ENCODE assay signal across 13 mouse cellular contexts in the genomic region with DNA sequence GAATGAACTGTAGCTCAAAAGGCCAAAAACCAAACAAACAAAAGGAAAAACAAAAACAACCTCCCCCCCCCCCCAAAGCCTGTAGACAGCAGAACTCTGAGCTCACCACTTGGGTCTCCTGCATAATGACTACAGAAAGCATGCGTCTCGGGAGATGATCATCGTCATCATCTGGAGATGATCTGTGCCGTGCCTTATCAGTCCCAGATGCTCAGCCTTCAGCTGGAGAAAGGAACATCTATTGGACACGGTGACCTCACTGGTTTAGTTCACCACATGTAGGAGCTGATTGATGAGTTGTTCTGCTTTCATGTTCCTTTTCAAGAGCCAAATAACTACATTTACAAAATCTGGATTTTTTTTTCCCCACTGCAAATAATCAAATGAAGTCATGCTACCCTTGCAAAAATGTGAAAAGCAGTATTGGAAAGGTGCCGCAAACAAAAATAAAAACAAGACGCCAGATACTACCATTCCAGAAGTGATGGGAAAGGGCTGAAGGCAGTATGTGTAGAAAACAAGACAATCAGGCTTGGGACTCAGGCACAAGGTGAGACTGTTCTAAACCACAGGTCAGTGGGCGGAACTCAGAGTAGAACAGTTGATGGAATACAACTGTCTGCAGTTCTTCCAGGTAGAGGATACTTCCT. TPM values are rescaled to one million over a fixed set of nuclear protein-coding genes. Genes with fewer than 3 reads are reported as not detected.
DNase-seq lines count a peak whose midpoint lies in the region; ATAC-seq and TF ChIP-seq lines count a peak whose summit lies in the region.
"Had no signal": no experiment of that assay in that cellular context is flagged by ENCODE, and none has a peak within 500 bp of the region (broad histone marks: within the 10 kb centered on the region; RNA-seq: fewer than 3 reads in every experiment).

TSS of gene Rnase10 (plus strand) at position 600 of the 650 bp plus-strand sequence.

- 89% methylated on average over 8 of the region's 8 CpGs for WGBS in forebrain, postnatal 0 days
- WGBS in forebrain, embryonic 12.5 days, result 88% methylated on average over 8 of the region's 8 CpGs
- WGBS in bone marrow, adult 2 months, result 70% methylated on average over 8 of the region's 8 CpGs
- WGBS in limb, embryonic 15.5 days, result 55% methylated on average over 8 of the region's 8 CpGs
- WGBS in midbrain, postnatal 0 days, result 92% methylated on average over 8 of the region's 8 CpGs

- TF ChIP-seq POLR2A in bone marrow, adult 2 months (IDR thresholded peaks at IDR 0.05; ENCODE audit: borderline replicate concordance, control insufficient read depth, low read depth, low read length), result no peak

- no peaks in the 10 kb centered on the region for H3K27me3 ChIP-seq in forebrain, postnatal 0 days (ENCODE audit: insufficient read depth, low read length)
- no peaks in the 10 kb centered on the region for H3K27me3 ChIP-seq in forebrain, embryonic 12.5 days
- H3K27me3 ChIP-seq in limb, embryonic 15.5 days, result no peaks in the 10 kb centered on the region
- no peaks in the 10 kb centered on the region for H3K27me3 ChIP-seq in midbrain, postnatal 0 days (ENCODE audit: insufficient read depth, low read length)
- H3K27me3 ChIP-seq: neural tube, embryonic 13.5 days had no signal

- TF ChIP-seq CTCF in forebrain, postnatal 0 days (IDR thresholded peaks at IDR 0.05; ENCODE audit: low read depth), result no peak
- no peak for TF ChIP-seq CTCF in layer of hippocampus, adult 2 months (conservative IDR thresholded peaks at IDR 0.05)
- TF ChIP-seq CTCF in bone marrow, adult 2 months (IDR thresholded peaks at IDR 0.05; ENCODE audit: control insufficient read depth, insufficient read depth, low read length), result no peak
- TF ChIP-seq CTCF in midbrain, postnatal 0 days (IDR thresholded peaks at IDR 0.05), result no peak

- H3K27ac ChIP-seq in forebrain, postnatal 0 days (ENCODE audit: low read depth, low read length), result 0 out of 2 replicates have a peak within 1 kb of the TSS, but pooled peaks have one; percentile 35
- no peak within 1 kb of the TSS for H3K27ac ChIP-seq in forebrain, embryonic 12.5 days
- H3K27ac ChIP-seq in layer of hippocampus, adult 2 months, result peak within 1 kb of the TSS; percentile 73
- H3K27ac ChIP-seq in bone marrow, adult 2 months (ENCODE audit: control insufficient read depth, insufficient read depth, low read depth, low read length, poor library complexity), result peak within 1 kb of the TSS; percentile 46
- peak within 1 kb of the TSS; percentile 88 for H3K27ac ChIP-seq in limb, embryonic 15.5 days
- H3K27ac ChIP-seq in midbrain, postnatal 0 days (ENCODE audit: low read depth, low read length), result no peak within 1 kb of the TSS
- H3K27ac ChIP-seq: neural tube, embryonic 13.5 days had no signal

- ATAC-seq in forebrain, postnatal 0 days, result no peak
- ATAC-seq in forebrain, embryonic 12.5 days (ENCODE audit: low FRiP score), result no peak
- ATAC-seq in limb, embryonic 15.5 days (ENCODE audit: insufficient number of reproducible peaks, low FRiP score, low TSS enrichment, low read depth), result no peak
- ATAC-seq in midbrain, postnatal 0 days (ENCODE audit: low FRiP score), result no peak

- H3K4me3 ChIP-seq in forebrain, postnatal 0 days (ENCODE audit: low read depth, low read length), result no peak within 1 kb of the TSS
- no peak within 1 kb of the TSS for H3K4me3 ChIP-seq in forebrain, embryonic 12.5 days (replicated peaks)
- H3K4me3 ChIP-seq in layer of hippocampus, adult 2 months, result no peak within 1 kb of the TSS
- no peak within 1 kb of the TSS for H3K4me3 ChIP-seq in bone marrow, adult 2 months (replicated peaks; ENCODE audit: control insufficient read depth, low read depth, low read length)
- no peak within 1 kb of the TSS for H3K4me3 ChIP-seq in limb, embryonic 15.5 days
- no peak within 1 kb of the TSS for H3K4me3 ChIP-seq in midbrain, postnatal 0 days (ENCODE audit: low read depth, low read length)
- H3K4me3 ChIP-seq: neural tube, embryonic 13.5 days had no signal

- no peaks in the 10 kb centered on the region for H3K36me3 ChIP-seq in forebrain, postnatal 0 days (ENCODE audit: insufficient read depth)
- H3K36me3 ChIP-seq in forebrain, embryonic 12.5 days (replicated peaks), result no peaks in the 10 kb centered on the region
- no peaks in the 10 kb centered on the region for H3K36me3 ChIP-seq in limb, embryonic 15.5 days
- H3K36me3 ChIP-seq in midbrain, postnatal 0 days (ENCODE audit: insufficient read depth, low read length), result no peaks in the 10 kb centered on the region
- H3K36me3 ChIP-seq: neural tube, embryonic 13.5 days had no signal

- no peaks in the 10 kb centered on the region for H3K9me3 ChIP-seq in forebrain, postnatal 0 days (ENCODE audit: low read length)
- H3K9me3 ChIP-seq in forebrain, embryonic 12.5 days, result no peaks in the 10 kb centered on the region
- no peaks in the 10 kb centered on the region for H3K9me3 ChIP-seq in limb, embryonic 15.5 days
- no peaks in the 10 kb centered on the region for H3K9me3 ChIP-seq in midbrain, postnatal 0 days (ENCODE audit: low read length)
- H3K9me3 ChIP-seq: neural tube, embryonic 13.5 days had no signal

- H3K4me2 ChIP-seq in forebrain, postnatal 0 days (ENCODE audit: low read depth), result no peak within 1 kb of the TSS
- no peak within 1 kb of the TSS for H3K4me2 ChIP-seq in forebrain, embryonic 12.5 days
- no peak within 1 kb of the TSS for H3K4me2 ChIP-seq in limb, embryonic 15.5 days
- H3K4me2 ChIP-seq in midbrain, postnatal 0 days (ENCODE audit: low read depth, low read length, poor library complexity, severe bottlenecking), result no peak within 1 kb of the TSS
- H3K4me2 ChIP-seq: neural tube, embryonic 13.5 days had no signal

- H3K4me1 ChIP-seq in forebrain, postnatal 0 days (ENCODE audit: insufficient read depth), result no peaks in the 10 kb centered on the region; the same call in 1 of the 2 replicates
- no peaks in the 10 kb centered on the region for H3K4me1 ChIP-seq in forebrain, embryonic 12.5 days
- H3K4me1 ChIP-seq in bone marrow, adult 2 months (ENCODE audit: control insufficient read depth, insufficient read depth, low read length), result peaks cover 3% of the 10 kb centered on the region
- peaks cover 7% of the 10 kb centered on the region for H3K4me1 ChIP-seq in limb, embryonic 15.5 days
- H3K4me1 ChIP-seq in midbrain, postnatal 0 days (ENCODE audit: insufficient read depth, low read length), result no peaks in the 10 kb centered on the region
- H3K4me1 ChIP-seq: neural tube, embryonic 13.5 days had no signal

- no peak within 1 kb of the TSS for H3K9ac ChIP-seq in forebrain, postnatal 0 days
- no peak within 1 kb of the TSS for H3K9ac ChIP-seq in forebrain, embryonic 12.5 days
- no peak within 1 kb of the TSS for H3K9ac ChIP-seq in limb, embryonic 15.5 days
- H3K9ac ChIP-seq in midbrain, postnatal 0 days (replicated peaks; ENCODE audit: low read length, poor library complexity, severe bottlenecking), result no peak within 1 kb of the TSS
- H3K9ac ChIP-seq: neural tube, embryonic 13.5 days had no signal

- DNase-seq in forebrain, postnatal 0 days, result no peak
- no peak for DNase-seq in layer of hippocampus, adult 2 months (ENCODE audit: low spot score in 2 of 2)
- no peak for DNase-seq in layer of hippocampus, postnatal 36 days
- no peak for DNase-seq in midbrain, postnatal 0 days (ENCODE audit: low spot score)
- DNase-seq in cerebellum, postnatal 10 days, result no peak
- DNase-seq: adrenal gland, postnatal 14 days; kidney, adult 11 months had no signal

RNA-seq across cellular contexts. Expression of gene Rnase10, which starts in this region (rescaled TPM):
- not detected in 2 replicates for total RNA-seq in forebrain, postnatal 0 days (2014; rRNA removed)
- polyA plus RNA-seq in forebrain, postnatal 0 days (2015; fragmentation: Nextera tagmentation; extraction: Ambion mirVana), result not detected in 2 replicates
- polyA plus RNA-seq in forebrain, embryonic 12.5 days (2016; fragmentation: Nextera tagmentation; extraction: Ambion mirVana), result not detected in 2 replicates
- total RNA-seq in layer of hippocampus, adult 2 months (2021), result not detected
- not detected for total RNA-seq in layer of hippocampus, postnatal 36 days (2021)
- not detected in 2 replicates for polyA plus RNA-seq in bone marrow, adult 2 months (2011; ENCODE audit: insufficient read depth, insufficient read length, low replicate concordance, missing spikeins)
- polyA plus RNA-seq in limb, embryonic 15.5 days (2015; fragmentation: Nextera tagmentation; extraction: Ambion mirVana), result 0.09 and 0.22 TPM in 2 replicates
- not detected in 2 replicates for total RNA-seq in midbrain, postnatal 0 days (2014; rRNA removed)
- polyA plus RNA-seq in midbrain, postnatal 0 days (2015; fragmentation: Nextera tagmentation; extraction: Ambion mirVana), result 0.13 TPM in 1 of 2 replicates, not detected in the other
- total RNA-seq: common myeloid progenitor, adult 5-6 weeks; megakaryocyte, adult 5-6 weeks had no signal
- polyA plus RNA-seq: neural tube, embryonic 13.5 days had no signal

Comparison
In these comparisons a context has a peak if more than half of its experiments do, and no peak if none do; other contexts are left out.
1. H3K27ac ChIP-seq: peak in forebrain, postnatal 0 days (single experiment), layer of hippocampus, adult 2 months (single experiment), bone marrow, adult 2 months (single experiment) and limb, embryonic 15.5 days (single experiment); none in forebrain, embryonic 12.5 days (single experiment) and midbrain, postnatal 0 days (single experiment).